Mouse (Mus musculus) hindbrain, embryonic 15.5 days (tissue): ENCODE results near the gene Cyp2b10. TPM values are rescaled to one million over a fixed set of nuclear protein-coding genes. Genes with fewer than 3 reads are reported as not detected.
"Not testable (repeated sequence)": the region's sequence is repeated elsewhere in the genome, so short reads cannot be mapped to it uniquely, and the experiment has no call there.

Experiments
- ATAC-seq: fragments of 200-750 bp; cut with Nextera tagmentation; 2 replicates; pipeline ENCODE4 v1.8.0; 2017; ENCODE audit warnings: low read depth, moderate number of reproducible peaks, moderate TSS enrichment; ENCODE audit not compliant: low FRiP score
- H3K27ac ChIP-seq: fragments of 300-500 bp; sonication (generic); replicated peaks from 2 replicates; pipeline ENCODE4 v1.5.1; 2015; ENCODE audit warnings: mild to moderate bottlenecking, inconsistent platforms
- H3K27me3 ChIP-seq: fragments of 300-500 bp; sonication (generic); 2 replicates; pipeline ENCODE4 v1.6.1; 2015; ENCODE audit warnings: control low read depth, inconsistent platforms
- H3K36me3 ChIP-seq: fragments of 300-500 bp; sonication (generic); 2 replicates; pipeline ENCODE4 v1.6.1; 2015; ENCODE audit warnings: control low read depth, inconsistent platforms
- H3K4me1 ChIP-seq: fragments of 300-500 bp; sonication (generic); replicated peaks from 2 replicates; pipeline ENCODE4 v1.6.1; 2015; ENCODE audit warnings: control low read depth, inconsistent platforms
- H3K4me2 ChIP-seq: fragments of 300-500 bp; sonication (generic); 2 replicates; pipeline ENCODE4 v1.6.1; 2015; ENCODE audit warnings: moderate library complexity, mild to moderate bottlenecking, inconsistent platforms
- H3K4me3 ChIP-seq: fragments of 300-500 bp; sonication (generic); 2 replicates; pipeline ENCODE4 v1.5.1; 2015; ENCODE audit warnings: mild to moderate bottlenecking, inconsistent platforms
- H3K9ac ChIP-seq: fragments of 300-500 bp; sonication (generic); 2 replicates; pipeline ENCODE4 v1.6.1; 2015; ENCODE audit warnings: inconsistent platforms
- H3K9me3 ChIP-seq: fragments of 300-500 bp; sonication (generic); 2 replicates; pipeline ENCODE4 v1.6.1; 2016; ENCODE audit warnings: control low read depth, inconsistent platforms
- WGBS: fragments of 180-500 bp; shearing (Covaris S2); methylation state at CpG from one replicate; pipeline ENCODE4 v1.1.7; 2015; 5-methylcytosine and 5-hydroxymethylcytosine counted together
- polyA plus RNA-seq: library from polyadenylated mRNA; unstranded; fragments of >200 nt; fragmentation: Nextera tagmentation; extraction: Ambion mirVana; gene quantifications from 2 replicates; pipeline ENCODE4 v1.2.1, GENCODE M21; 2015

Cyp2b10 gene
- polyA plus RNA-seq, result not detected in 2 replicates

GRCm38 (mm10) chr7:25897411-25897810 lies at the start of gene Cyp2b10:
Gene Cyp2b10 (plus strand): TSS chr7:25897620.
- ATAC-seq, result no peak
- Histone ChIP-seq H3K9ac (no peak within 1 kb of the TSS), H3K27me3 (no peaks in the 10 kb centered on the region), H3K4me2 (no peak within 1 kb of the TSS), H3K36me3 (no peaks in the 10 kb centered on the region), H3K27ac (no peak within 1 kb of the TSS), H3K9me3 (no peaks in the 10 kb centered on the region), H3K4me3 (no peak within 1 kb of the TSS), H3K4me1 (no peaks in the 10 kb centered on the region)
- WGBS, result 79% methylated on average over 6 of the region's 6 CpGs

GRCm38 (mm10) chr7:25847722-25848443 lies 49.5 kb upstream of the Cyp2b10 start:
- H3K27ac ChIP-seq, result peak overlapping the region; percentile 62

GRCm38 (mm10) chr7:25848444-25848812 lies 49.0 kb upstream of the Cyp2b10 start:
- ATAC-seq, result peak; percentile 78; the same call in 1 of the 2 replicates
- Histone ChIP-seq H3K9me3 (no peaks in the 10 kb centered on the region), H3K9ac (peak overlapping the region; percentile 53), H3K4me1 (no peaks in the 10 kb centered on the region), H3K4me2 (peak overlapping the region; percentile 65), H3K27me3 (no peaks in the 10 kb centered on the region), H3K4me3 (peak overlapping the region; percentile 57), H3K36me3 (no peaks in the 10 kb centered on the region), H3K27ac (peak overlapping the region; percentile 62)
- 21% methylated on average over 11 of the region's 11 CpGs for WGBS

More at GRCm38 (mm10) chr7:25847722-25848443, 49.5 kb upstream of the Cyp2b10 start:
- peak overlapping the region; percentile 57 for H3K4me3 ChIP-seq
- peak; percentile 92 for ATAC-seq
- peak overlapping the region; percentile 53 for H3K9ac ChIP-seq
- peak overlapping the region; percentile 65 for H3K4me2 ChIP-seq
- H3K9me3 ChIP-seq, result no peaks in the 10 kb centered on the region
- H3K36me3 ChIP-seq, result no peaks in the 10 kb centered on the region
- WGBS, result 10% methylated on average over 13 of the region's 13 CpGs
- no peaks in the 10 kb centered on the region for H3K4me1 ChIP-seq
- no peaks in the 10 kb centered on the region for H3K27me3 ChIP-seq

GRCm38 (mm10) chr7:25855082-25855481 lies 42.3 kb upstream of the Cyp2b10 start:
- Histone ChIP-seq H3K4me3 (no peak overlapping the region), H3K4me2 (no peak overlapping the region), H3K4me1 (no peaks in the 10 kb centered on the region), H3K9ac (no peak overlapping the region), H3K27ac (no peak overlapping the region), H3K36me3 (no peaks in the 10 kb centered on the region), H3K9me3 (no peaks in the 10 kb centered on the region), H3K27me3 (no peaks in the 10 kb centered on the region)
- 40% methylated on average over 8 of the region's 8 CpGs for WGBS
- ATAC-seq, result no peak

- H3K9me3 ChIP-seq, result no peaks in the 10 kb centered on the region
- no peak overlapping the region for H3K9ac ChIP-seq
- 17% methylated on average over 9 of the region's 9 CpGs for WGBS
- no peaks in the 10 kb centered on the region for H3K36me3 ChIP-seq
- no peaks in the 10 kb centered on the region for H3K27me3 ChIP-seq
- no peak overlapping the region for H3K27ac ChIP-seq
- no peak overlapping the region for H3K4me3 ChIP-seq
- no peak for ATAC-seq
- no peaks in the 10 kb centered on the region for H3K4me1 ChIP-seq
- peak overlapping the region; percentile 40 for H3K4me2 ChIP-seq
Observed at GRCm38 (mm10) chr7:25859962-25860870, 37.2 kb upstream of the Cyp2b10 start.

- WGBS, result 76% methylated on average over 2 of the region's 2 CpGs
- ATAC-seq, result no peak
- H3K9ac ChIP-seq, result no peak overlapping the region
- H3K36me3 ChIP-seq, result no peaks in the 10 kb centered on the region
- H3K27ac ChIP-seq, result no peak overlapping the region
- no peaks in the 10 kb centered on the region for H3K27me3 ChIP-seq
- H3K9me3 ChIP-seq, result no peaks in the 10 kb centered on the region
- no peak overlapping the region for H3K4me2 ChIP-seq
- no peak overlapping the region for H3K4me3 ChIP-seq
- no peaks in the 10 kb centered on the region for H3K4me1 ChIP-seq
Observed at GRCm38 (mm10) chr7:25862365-25862764, 35.1 kb upstream of the Cyp2b10 start.

- Histone ChIP-seq H3K9me3 (no peaks in the 10 kb centered on the region), H3K9ac (no peak overlapping the region), H3K4me1 (no peaks in the 10 kb centered on the region), H3K4me2 (no peak overlapping the region), H3K27me3 (no peaks in the 10 kb centered on the region), H3K36me3 (no peaks in the 10 kb centered on the region), H3K4me3 (no peak overlapping the region), H3K27ac (no peak overlapping the region)
- no peak for ATAC-seq
- 83% methylated on average over 3 of the region's 3 CpGs for WGBS
Observed at GRCm38 (mm10) chr7:25863756-25864155, 33.7 kb upstream of the Cyp2b10 start.

GRCm38 (mm10) chr7:25864861-25865260 lies 32.6 kb upstream of the Cyp2b10 start:
- Histone ChIP-seq H3K9ac (no peak overlapping the region), H3K36me3 (no peaks in the 10 kb centered on the region), H3K4me1 (no peaks in the 10 kb centered on the region), H3K27ac (no peak overlapping the region), H3K27me3 (no peaks in the 10 kb centered on the region), H3K4me3 (no peak overlapping the region), H3K4me2 (no peak overlapping the region), H3K9me3 (no peaks in the 10 kb centered on the region)
- ATAC-seq, result no peak
- 37% methylated on average over 5 of the region's 5 CpGs for WGBS

GRCm38 (mm10) chr7:25869789-25870188 lies 27.6 kb upstream of the Cyp2b10 start:
- H3K27ac ChIP-seq, result no peak overlapping the region
- no peaks in the 10 kb centered on the region for H3K36me3 ChIP-seq
- H3K27me3 ChIP-seq, result no peaks in the 10 kb centered on the region
- no peak overlapping the region for H3K4me3 ChIP-seq
- no peak overlapping the region for H3K9ac ChIP-seq
- H3K4me2 ChIP-seq, result no peak overlapping the region
- WGBS, result 78% methylated on average over 2 of the region's 2 CpGs
- no peaks in the 10 kb centered on the region for H3K4me1 ChIP-seq
- ATAC-seq, result no peak
- no peaks in the 10 kb centered on the region for H3K9me3 ChIP-seq

- H3K4me3 ChIP-seq, result no peak overlapping the region
- H3K27ac ChIP-seq, result no peak overlapping the region
- no peak for ATAC-seq
- no peaks in the 10 kb centered on the region for H3K9me3 ChIP-seq
- no peak overlapping the region for H3K9ac ChIP-seq
- no peaks in the 10 kb centered on the region for H3K27me3 ChIP-seq
- no peaks in the 10 kb centered on the region for H3K4me1 ChIP-seq
- H3K4me2 ChIP-seq, result no peak overlapping the region
- H3K36me3 ChIP-seq, result no peaks in the 10 kb centered on the region
Observed at GRCm38 (mm10) chr7:25872624-25873023, 24.8 kb upstream of the Cyp2b10 start.

- no peaks in the 10 kb centered on the region for H3K27me3 ChIP-seq
- 55% methylated on average over 6 of the region's 6 CpGs for WGBS
- no peaks in the 10 kb centered on the region for H3K36me3 ChIP-seq
- no peaks in the 10 kb centered on the region for H3K4me1 ChIP-seq
- no peak for ATAC-seq
- no peaks in the 10 kb centered on the region for H3K9me3 ChIP-seq
- H3K9ac ChIP-seq, result no peak overlapping the region
- H3K27ac ChIP-seq, result no peak overlapping the region
- no peak overlapping the region for H3K4me2 ChIP-seq
- H3K4me3 ChIP-seq, result no peak overlapping the region
Observed at GRCm38 (mm10) chr7:25878735-25879134, 18.7 kb upstream of the Cyp2b10 start.

GRCm38 (mm10) chr7:25880721-25881120 lies 16.7 kb upstream of the Cyp2b10 start:
- ATAC-seq, H3K4me2 ChIP-seq, H3K9ac ChIP-seq, H3K4me3 ChIP-seq, H3K4me1 ChIP-seq, H3K27me3 ChIP-seq, H3K36me3 ChIP-seq, H3K9me3 ChIP-seq, H3K27ac ChIP-seq: not testable (repeated sequence)
- WGBS, result 4% methylated on average over 7 of the region's 7 CpGs
